Mouse (Mus musculus): Measurements from ENCODE around the gene Elmo1. TPM values are rescaled to one million over a fixed set of nuclear protein-coding genes. Genes with fewer than 3 reads are reported as not detected.

Elmo1 gene
- total RNA-seq, 2 experiments from 2014 or later, result 27.9 to 28.3 TPM

GRCm38 (mm10) chr13:20255380-20255779, 165.0 kb downstream of the Elmo1 start:
- DNase-seq (ENCODE audit: low spot score in 2 of 2), result no peak

- no peak for DNase-seq (ENCODE audit: low spot score in 2 of 2)
Measured at GRCm38 (mm10) chr13:20256613-20257012, 166.2 kb downstream of the Elmo1 start.

- DNase-seq (ENCODE audit: low spot score in 2 of 2), result no peak
Measured at GRCm38 (mm10) chr13:20257562-20258525, 167.4 kb downstream of the Elmo1 start.

GRCm38 (mm10) chr13:20263173-20263572, 172.8 kb downstream of the Elmo1 start:
- no peak for DNase-seq (ENCODE audit: low spot score in 2 of 2)

- DNase-seq (ENCODE audit: low spot score in 2 of 2), result no peak
Measured at GRCm38 (mm10) chr13:20270148-20270547, 179.8 kb downstream of the Elmo1 start.

- DNase-seq (ENCODE audit: low spot score in 2 of 2), result peak in 1 of 2 experiments; percentile 27
Measured at GRCm38 (mm10) chr13:20271799-20272198, 181.4 kb downstream of the Elmo1 start.

- peak in 1 of 2 experiments; percentile 47 for DNase-seq (ENCODE audit: low spot score in 2 of 2)
Measured at GRCm38 (mm10) chr13:20272562-20272961, 182.2 kb downstream of the Elmo1 start.

GRCm38 (mm10) chr13:20279889-20280288, 189.5 kb downstream of the Elmo1 start:
- no peak for DNase-seq (ENCODE audit: low spot score in 2 of 2)

GRCm38 (mm10) chr13:20283891-20284290, 193.5 kb downstream of the Elmo1 start:
- no peak for DNase-seq (ENCODE audit: low spot score in 2 of 2)

GRCm38 (mm10) chr13:20286680-20287079, 196.3 kb downstream of the Elmo1 start:
- no peak for DNase-seq (ENCODE audit: low spot score in 2 of 2)

GRCm38 (mm10) chr13:20288393-20288792, 198.0 kb downstream of the Elmo1 start:
- DNase-seq (ENCODE audit: low spot score in 2 of 2), result peak in 1 of 2 experiments; percentile 19

GRCm38 (mm10) chr13:20290412-20290811, 200.0 kb downstream of the Elmo1 start:
- no peak for DNase-seq (ENCODE audit: low spot score in 2 of 2)

GRCm38 (mm10) chr13:20292348-20292747, 202.0 kb downstream of the Elmo1 start:
- peak; percentile 42 to 51 for DNase-seq (ENCODE audit: low spot score in 2 of 2)

GRCm38 (mm10) chr13:20295278-20295970, 205.0 kb downstream of the Elmo1 start:
- DNase-seq (ENCODE audit: low spot score in 2 of 2), result no peak

GRCm38 (mm10) chr13:20297841-20298240, 207.4 kb downstream of the Elmo1 start:
- DNase-seq (ENCODE audit: low spot score in 2 of 2), result peak; percentile 74 to 78

- peak in 1 of 2 experiments; percentile 52 for DNase-seq (ENCODE audit: low spot score in 2 of 2)
Measured at GRCm38 (mm10) chr13:20299424-20299823, 209.0 kb downstream of the Elmo1 start.

GRCm38 (mm10) chr13:20300052-20300564, 209.7 kb downstream of the Elmo1 start:
- no peak for DNase-seq (ENCODE audit: low spot score in 2 of 2)

- no peak for DNase-seq (ENCODE audit: low spot score in 2 of 2)
Measured at GRCm38 (mm10) chr13:20300626-20301025, 210.2 kb downstream of the Elmo1 start.

- no peak for DNase-seq (ENCODE audit: low spot score in 2 of 2)
Measured at GRCm38 (mm10) chr13:20301760-20302159, 211.4 kb downstream of the Elmo1 start.

- DNase-seq (ENCODE audit: low spot score in 2 of 2), result no peak
Measured at GRCm38 (mm10) chr13:20305621-20306020, 215.2 kb downstream of the Elmo1 start.

Data from layer of hippocampus, postnatal 10 days (tissue).